Mouse (Mus musculus) v-Abl transformed pro-B cells (cell line): ENCODE results near the gene Gm28041.
"Not testable (repeated sequence)": the region's sequence is repeated elsewhere in the genome, so short reads cannot be mapped to it uniquely, and the experiment has no call there.

Experiments used
- in situ Hi-C, 2 experiments: fragments of 400-800 bp; cut with MboI; formaldehyde crosslinking; loops; one replicate each; pipeline ENCODE4 v1.15.1; 2025; ENCODE audit not compliant: unreplicated experiment in 2 of 2

The Gm28041 gene

GRCm38 (mm10) chr13:67375050-67375911 is at the start of gene Gm28041, which contains the start of gene Zfp456:
Gene Gm28041 (minus strand): TSS chr13:67375733.
Gene Zfp456 (minus strand): TSS chr13:67375810.
- in situ Hi-C loops: not testable (repeated sequence)

DNA sequence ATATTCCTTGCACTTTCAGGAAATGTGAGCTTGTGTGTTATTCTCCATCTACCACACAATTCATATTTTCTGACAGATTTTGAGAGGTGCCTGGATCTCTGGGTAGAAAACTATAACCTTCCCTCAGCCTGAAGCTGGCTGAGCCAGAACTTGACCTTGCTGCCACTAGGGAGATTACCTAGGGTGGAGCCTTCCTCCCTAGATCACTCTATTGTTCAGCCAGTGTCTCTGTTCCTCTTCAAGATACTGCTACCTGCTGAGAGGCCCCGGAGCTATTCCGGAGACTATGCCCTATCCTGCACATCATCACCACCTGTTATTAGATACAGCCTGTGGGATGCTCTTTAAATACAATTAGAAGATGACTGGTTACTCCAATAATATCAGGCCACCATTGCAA is 47.0 kb upstream of the Gm28041 start:
- in situ Hi-C loops: not testable (repeated sequence)

GRCm38 (mm10) chr13:67421207-67421857 is 45.8 kb upstream of the Gm28041 start, which contains the start of gene Zfp459:
Gene Zfp459 (minus strand): TSS chr13:67421418.
- in situ Hi-C loops: no loop called here

DNA sequence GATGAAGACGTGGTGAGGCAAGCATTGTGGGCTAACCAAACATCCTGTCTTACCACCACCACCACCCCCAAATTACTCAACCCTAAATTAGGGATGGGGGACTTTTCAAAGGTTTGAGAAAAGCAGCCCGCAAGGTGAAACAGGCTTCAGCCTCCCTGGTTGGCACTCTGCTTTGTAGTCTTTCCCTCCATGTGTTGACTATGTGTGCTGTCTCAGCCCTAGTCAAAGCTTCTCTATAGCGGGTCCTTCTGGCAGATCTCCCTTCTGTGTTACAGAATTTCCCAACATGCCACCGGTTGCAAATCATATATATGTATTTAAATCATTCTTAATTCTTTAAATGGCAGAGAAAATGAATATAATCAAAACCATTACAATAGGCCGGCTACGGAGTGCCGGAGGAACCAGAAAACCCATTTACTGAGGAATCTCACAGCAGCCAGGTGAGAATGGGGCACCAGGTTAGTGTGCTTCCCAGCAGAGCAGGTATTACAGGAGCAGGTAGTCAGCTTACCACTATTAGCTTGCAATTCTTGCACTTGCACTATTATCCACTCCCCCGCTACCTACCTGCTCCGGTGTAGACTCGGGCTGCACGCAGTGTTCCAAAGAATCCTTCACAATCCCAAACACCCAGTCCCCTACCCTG is 45.1 kb upstream of the Gm28041 start:
- in situ Hi-C loops: no loop called here

DNA sequence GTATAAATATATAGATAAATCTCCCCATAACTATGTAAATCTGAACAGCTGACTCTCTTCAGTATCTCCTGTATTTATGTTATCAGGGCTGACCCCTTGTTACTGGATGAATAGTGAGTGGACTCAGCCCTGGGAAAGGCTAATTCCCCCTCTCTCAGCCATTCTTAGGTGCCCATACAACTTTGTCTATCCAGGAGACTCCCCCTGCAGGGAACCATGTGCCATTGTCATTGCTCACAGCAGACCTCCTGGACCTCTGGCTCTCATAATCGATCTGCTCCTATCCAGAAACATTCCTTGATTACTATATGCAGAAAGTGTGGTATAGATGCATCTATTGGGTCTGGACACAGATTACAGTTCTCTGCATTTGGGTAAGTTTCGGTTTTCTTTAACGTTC is 41.3 kb upstream of the Gm28041 start:
- in situ Hi-C loops: loop anchor here in 1 of 2 experiments (10.0 kb wide), 1 partner anchor 418 kb away; the partner anchor contains the start of gene Gm10037

GRCm38 (mm10) chr13:67415759-67416158 is 40.2 kb upstream of the Gm28041 start:
- in situ Hi-C loops: loop anchor here in 1 of 2 experiments (10.0 kb wide), 1 partner anchor 419 kb away; the partner anchor contains the start of gene Gm10037

GRCm38 (mm10) chr13:67413634-67414033 is 38.1 kb upstream of the Gm28041 start:
- in situ Hi-C loops: loop anchor here in 1 of 2 experiments (10.0 kb wide), 1 partner anchor 421 kb away; the partner anchor contains the start of gene Gm10037

- in situ Hi-C loops: not testable (repeated sequence)
Observed at GRCm38 (mm10) chr13:67399183-67399903, 23.8 kb upstream of the Gm28041 start, which contains the start of gene Zfp429. Gene Zfp429 (minus strand): TSS chr13:67399819.

- in situ Hi-C loops: not testable (repeated sequence)
Observed at GRCm38 (mm10) chr13:67376255-67376654, 722 bp upstream of the Gm28041 start.

DNA sequence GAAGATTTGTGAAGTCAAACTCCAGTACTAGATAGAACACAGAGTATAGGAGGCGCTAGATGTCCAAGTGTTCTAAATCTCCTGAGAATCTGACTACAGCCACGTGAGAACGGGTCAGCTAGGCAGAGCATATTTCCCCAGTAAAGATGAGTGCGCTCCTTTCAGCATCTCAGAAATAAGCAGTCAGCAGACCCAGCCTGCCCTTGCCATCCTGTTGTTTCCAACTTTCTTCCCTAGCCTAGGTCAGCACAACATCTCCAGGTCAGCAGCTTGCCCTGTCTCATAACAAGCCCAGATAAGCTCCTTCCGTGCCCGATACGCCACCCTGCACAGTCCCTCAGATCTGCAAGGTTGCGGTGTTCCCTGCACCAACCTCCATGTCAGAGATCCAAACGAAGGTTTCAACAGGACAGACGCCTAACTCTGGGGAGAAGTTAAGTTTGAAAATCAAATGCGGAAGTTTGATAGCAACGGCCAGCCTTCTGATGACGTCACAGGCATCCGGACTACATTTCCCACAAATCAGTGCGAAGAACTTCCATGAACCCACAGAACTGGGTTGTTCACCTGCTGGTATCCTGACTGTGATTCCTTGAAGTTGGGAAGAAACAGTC is 15.3 kb downstream of the Gm28041 start, which contains the start of the genes Gm28044 and Zfp953:
Gene Gm28044 (minus strand): TSS at position 406 of the 614 bp plus-strand sequence.
Gene Zfp953 (minus strand): TSS at position 475 of the 614 bp plus-strand sequence.
- in situ Hi-C loops: no loop called here

DNA sequence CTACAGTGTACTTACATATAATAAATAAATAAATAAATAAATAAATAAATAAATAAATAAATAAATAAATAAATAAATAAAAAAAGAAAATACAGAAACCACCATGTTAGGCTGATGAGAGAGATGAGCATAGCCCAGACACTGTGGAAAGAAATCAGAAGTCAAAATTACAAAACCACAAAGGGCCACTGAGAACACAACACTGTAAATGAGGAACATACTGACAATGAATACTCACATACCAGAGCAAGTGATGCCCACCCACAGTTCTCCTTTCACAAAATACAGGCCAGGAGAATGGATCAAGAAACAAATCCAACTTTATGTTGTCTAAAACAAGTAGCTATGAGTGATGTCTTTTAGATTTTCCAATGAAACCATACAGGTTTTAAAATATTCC is 23.7 kb downstream of the Gm28041 start:
- in situ Hi-C loops: no loop called here

DNA sequence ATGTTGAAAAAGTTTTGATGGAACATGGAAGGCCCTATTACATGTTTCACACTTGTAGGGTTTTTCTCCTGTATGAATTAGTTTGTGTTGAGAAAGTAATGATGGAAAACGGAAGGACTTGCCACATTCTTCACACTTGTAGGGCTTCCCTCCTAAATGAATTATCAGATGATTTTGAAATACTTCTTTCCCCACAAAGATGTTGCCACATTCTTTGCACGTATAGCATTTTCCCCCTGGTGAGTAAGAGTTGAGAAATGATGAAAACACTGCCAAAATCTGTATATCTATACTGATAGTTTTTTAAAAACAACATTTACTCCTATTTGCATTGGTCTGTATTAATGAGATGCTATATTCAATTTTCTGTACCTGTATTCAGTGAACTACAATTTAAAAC is 32.1 kb downstream of the Gm28041 start:
- in situ Hi-C loops: no loop called here

GRCm38 (mm10) chr13:67332877-67333276 is 42.7 kb downstream of the Gm28041 start:
- in situ Hi-C loops: loop anchor here in 1 of 2 experiments (10.0 kb wide), 1 partner anchor 482 kb away; the partner anchor contains the start of gene Zfp273

GRCm38 (mm10) chr13:67332019-67332724 is 43.4 kb downstream of the Gm28041 start, which contains the start of gene Zfp595:
Gene Zfp595 (minus strand): TSS chr13:67332570.
- in situ Hi-C loops: loop anchor here in 1 of 2 experiments (10.0 kb wide), 1 partner anchor 483 kb away; the partner anchor contains the start of gene Zfp273

DNA sequence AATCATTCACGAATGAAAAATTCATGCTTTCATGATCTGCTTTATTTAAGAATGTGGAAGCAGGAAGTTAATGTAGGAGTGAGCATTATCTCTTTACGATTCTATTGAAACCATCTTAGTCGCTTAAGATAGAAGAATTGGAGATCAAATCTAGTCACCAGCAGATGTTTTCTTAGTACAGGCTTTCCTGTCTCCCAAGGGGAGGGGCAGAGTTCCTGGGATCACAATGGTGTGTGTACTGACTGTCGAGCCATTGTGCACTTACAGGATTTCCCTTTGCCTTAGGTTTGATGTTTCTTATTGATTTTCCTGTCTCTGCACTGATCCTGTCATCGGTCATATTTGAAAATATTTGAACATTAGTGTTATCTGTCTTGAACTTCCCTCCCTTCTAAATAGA is 68.8 kb downstream of the Gm28041 start:
- in situ Hi-C loops: loop anchor here in 1 of 2 experiments (10.0 kb wide), 1 partner anchor 182 kb away; the partner anchor contains the start of gene Zfp759

GRCm38 (mm10) chr13:67305822-67306672 is 69.5 kb downstream of the Gm28041 start, which contains the start of gene Zfp457:
Gene Zfp457 (minus strand): TSS chr13:67306485.
- in situ Hi-C loops: loop anchor here in 1 of 2 experiments (10.0 kb wide), 1 partner anchor 181 kb away; the partner anchor contains the start of gene Zfp759
